Mouse (Mus musculus) ovary, postnatal 36 days (tissue): ENCODE results near the gene Pde1a.

ENCODE experiments used
- DNase-seq: peaks from one replicate; pipeline ENCODE4 v3.0.0; 2022; ENCODE audit warnings: low spot score, mixed read lengths

Pde1a gene

DNA sequence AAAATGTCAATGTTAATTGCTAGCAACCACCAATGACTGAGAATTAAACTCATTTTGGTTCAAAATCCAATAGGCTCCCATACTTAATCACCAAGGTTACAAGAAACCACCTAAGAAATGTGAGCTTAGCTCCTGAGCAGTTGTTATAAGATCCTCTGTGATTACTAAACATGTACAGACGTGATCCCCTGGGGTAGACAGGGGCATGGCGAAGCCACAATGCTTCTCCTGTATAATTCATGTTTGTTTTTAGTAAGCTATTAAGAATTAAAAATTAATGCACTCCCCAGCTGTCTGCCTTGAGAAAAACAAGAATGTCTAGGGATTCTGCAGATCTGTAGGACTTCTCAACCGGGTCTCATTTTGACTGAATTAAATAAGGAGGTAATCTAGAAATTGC, 309.7 kb downstream of the Pde1a start:
- DNase-seq: no peak

- no peak for DNase-seq
Measured at GRCm38 (mm10) chr2:79815708-79816484, 313.4 kb downstream of the Pde1a start.

- DNase-seq: no peak
Measured at GRCm38 (mm10) chr2:79798627-79799026, 330.6 kb downstream of the Pde1a start.

GRCm38 (mm10) chr2:79797444-79797843, 331.8 kb downstream of the Pde1a start:
- no peak for DNase-seq

DNA sequence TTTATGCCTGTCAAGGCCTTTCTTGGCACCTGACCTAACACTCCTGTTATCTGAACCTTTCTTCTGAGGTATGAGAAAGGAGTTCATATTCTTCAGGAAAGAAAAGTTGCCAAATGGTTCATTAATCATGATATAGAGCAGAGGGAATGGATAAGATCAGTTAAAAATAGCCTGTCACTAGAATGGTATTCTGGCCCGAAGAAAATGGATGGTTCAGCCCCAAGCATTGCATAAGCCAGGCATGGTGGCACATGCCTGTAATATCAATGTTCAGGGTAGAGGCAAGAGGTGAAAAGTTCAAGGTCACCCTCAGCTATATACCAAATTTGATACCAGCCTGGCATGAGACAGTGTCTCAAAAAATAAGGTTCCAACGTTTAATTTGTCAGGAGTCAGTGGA, 336.1 kb downstream of the Pde1a start:
- no peak for DNase-seq

DNA sequence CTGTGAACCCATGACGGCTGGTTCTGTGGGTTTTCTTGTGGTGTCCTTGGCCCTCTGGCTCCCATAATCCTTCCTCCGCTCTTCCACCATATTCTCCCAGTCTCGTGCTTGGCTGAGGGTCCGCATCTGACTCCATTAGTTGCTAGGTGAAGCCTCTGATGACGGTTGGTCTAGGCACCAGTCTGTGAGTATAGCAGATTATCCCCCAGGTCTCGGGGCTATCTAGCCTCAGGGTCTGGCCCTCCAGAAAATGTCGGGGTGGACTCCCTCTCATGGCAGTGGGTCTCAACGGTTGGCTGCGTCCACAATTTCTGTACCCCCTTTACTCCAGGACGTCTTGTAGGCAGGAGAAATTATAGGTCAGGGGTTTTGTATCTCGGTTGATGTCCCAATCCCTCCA, 342.8 kb downstream of the Pde1a start:
- no peak for DNase-seq

DNA sequence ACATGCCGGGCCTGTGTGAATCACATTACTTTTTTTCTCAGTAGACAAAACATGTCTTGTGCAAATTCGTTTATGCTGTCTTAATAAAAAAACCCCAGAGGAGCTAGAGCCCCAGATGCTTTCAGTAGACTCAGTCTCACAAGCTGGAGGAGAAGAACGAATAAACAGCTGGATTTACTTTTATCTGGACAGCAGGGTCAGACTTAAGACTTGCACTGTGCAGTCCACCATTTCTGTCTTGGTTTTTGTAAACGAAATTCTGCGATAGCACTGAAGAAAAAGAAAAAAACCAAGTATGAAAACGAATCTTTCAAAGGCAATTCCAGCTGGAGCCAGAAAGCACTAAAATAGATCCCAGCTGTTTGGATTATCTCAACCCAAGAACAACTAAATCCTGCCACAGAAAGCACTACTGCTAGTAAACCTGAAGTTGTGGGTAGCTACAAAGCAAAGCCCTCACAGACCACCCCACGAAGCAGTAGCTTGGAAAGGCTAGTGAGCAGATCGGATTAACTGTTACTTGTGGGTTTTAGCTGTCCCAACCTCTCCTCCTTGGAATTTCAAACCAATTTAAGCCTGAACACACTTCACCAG, 343.6 kb downstream of the Pde1a start:
- DNase-seq: no peak
